Mouse (Mus musculus) megakaryocyte, adult 5-6 weeks (primary cell): ENCODE data around the gene Tjp2. TPM values are rescaled to one million over a fixed set of nuclear protein-coding genes. Genes with fewer than 3 reads are reported as not detected.
"Not testable (repeated sequence)": the region's sequence is repeated elsewhere in the genome, so short reads cannot be mapped to it uniquely, and the experiment has no call there.

Experiments
- ATAC-seq: 2 replicates; pipeline ENCODE4 v1.8.0; 2016; ENCODE audit warnings: mild to moderate bottlenecking, inconsistent platforms; ENCODE audit not compliant: poor library complexity, severe bottlenecking
- total RNA-seq, 2 experiments: library from RNA; stranded (forward) in 1 of 2; stranded (reverse) in 1 of 2; fragments of 153-499, 151-499 nt in 1 of 2; fragments of 221-1000, 200-1000 nt in 1 of 2; gene quantifications; 2 replicates each; pipeline versions ENCODE4 v1.2.3 to v1.2.4; 2015 to 2017

Tjp2 gene
- total RNA-seq, 2 experiments from 2014 or later: 1.6 to 2.4 TPM

DNA sequence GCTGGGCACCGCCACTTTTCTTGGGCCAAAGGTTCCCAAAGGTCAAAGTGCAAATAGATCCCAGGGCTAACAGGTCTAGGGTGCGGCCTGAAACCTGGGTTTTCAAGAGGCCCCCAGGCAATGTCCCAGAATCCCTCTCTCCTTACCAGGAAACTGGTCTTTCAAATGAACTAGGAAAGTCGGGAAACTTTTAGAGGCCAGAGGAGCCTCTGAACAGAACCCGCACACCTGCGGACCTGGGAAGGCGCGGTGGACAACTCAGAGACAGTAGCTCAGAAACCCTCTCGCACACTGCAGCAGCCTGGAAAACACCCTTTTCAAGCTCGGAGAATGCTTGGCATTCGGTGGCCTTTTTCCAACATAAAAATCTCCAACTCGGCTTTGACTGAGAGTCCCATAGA, 979 bp downstream of the Tjp2 start:
- no peak for ATAC-seq

DNA sequence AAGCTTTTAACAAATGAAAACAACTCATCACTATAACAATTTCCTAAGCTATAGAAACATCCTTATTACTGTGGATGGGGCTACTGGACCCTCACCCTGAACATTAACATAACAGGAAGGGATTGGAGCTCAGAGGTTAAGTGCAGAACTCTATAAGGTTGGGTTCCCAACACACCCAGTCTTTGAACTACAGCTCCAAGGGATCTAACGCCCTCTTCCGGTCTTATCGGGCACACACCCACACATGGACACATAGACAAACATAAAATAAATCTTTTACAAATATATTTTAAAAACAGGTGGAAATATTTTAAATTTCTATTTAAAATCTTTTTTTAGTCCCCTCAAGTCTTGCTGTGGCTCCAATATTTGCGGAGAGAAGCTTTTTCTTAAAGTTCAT, 3.4 kb downstream of the Tjp2 start:
- no peak for ATAC-seq

DNA sequence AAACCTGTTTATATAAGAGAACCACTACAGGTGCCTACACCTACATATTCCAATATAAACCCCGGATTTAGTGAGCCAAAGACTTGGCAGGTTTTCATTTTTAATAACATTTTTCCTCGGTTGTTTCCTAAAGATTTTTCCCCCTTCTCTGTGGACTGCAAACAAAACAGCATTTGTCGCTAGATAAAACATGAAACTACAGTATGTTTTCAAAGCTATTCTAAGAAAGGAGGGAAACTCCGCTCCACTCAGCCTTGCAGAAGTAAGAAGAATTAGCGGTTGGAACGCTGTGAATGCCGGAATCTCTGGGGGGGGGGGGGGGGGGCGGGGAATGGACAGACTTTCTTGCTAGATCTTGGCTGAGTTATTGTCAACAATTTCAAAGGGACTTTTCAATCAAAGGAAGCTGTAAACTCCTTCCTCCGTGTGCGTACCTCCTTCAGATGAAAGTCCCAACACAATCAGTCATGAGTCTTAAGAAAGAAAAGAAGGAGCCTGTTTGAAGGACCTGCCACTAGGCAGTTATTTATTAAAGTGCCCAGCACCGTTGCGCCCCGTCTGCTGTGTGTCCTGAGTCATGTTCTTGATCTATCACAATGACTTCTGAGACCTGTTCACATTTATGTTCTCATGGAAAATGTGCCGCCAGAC, 3.9 kb downstream of the Tjp2 start:
- no peak for ATAC-seq

DNA sequence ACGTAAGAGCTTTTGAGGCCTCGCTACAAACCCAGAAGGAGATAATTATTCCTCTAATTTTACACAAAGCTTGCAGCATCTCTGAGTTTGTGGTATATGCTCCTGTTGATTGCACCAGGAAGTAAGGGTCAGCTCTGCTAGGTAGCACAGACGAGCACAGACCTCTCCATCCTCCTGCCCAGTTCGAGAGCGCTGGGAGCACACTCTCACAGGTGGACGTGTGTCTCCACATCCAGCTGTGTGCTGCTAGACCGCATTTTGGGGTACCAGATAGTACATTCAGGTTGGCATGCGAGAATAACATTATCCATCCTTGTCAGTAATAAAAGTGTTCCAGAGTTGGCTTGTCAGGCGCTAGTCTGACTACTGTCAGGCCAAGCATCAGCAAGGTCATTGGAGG, 5.8 kb downstream of the Tjp2 start:
- no peak for ATAC-seq

DNA sequence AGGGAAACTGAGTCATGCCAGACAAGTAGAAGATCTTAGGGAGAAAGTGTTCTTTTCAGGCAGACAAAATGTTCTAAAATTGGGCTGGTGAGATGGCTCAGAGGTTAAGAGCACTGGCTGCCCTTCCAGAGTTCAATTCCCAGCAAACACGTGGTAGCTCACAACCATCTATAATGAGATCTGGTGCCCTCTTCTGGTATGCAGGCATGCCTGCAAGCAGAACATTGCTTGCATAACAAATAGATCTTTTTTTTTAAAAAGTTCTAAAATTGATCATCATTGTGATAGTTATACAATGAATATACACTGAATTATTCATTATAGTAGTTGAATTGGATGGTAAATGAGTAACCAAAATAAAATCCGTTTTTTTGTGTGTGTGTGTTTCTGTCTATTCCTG, 6.5 kb downstream of the Tjp2 start:
- no peak for ATAC-seq

DNA sequence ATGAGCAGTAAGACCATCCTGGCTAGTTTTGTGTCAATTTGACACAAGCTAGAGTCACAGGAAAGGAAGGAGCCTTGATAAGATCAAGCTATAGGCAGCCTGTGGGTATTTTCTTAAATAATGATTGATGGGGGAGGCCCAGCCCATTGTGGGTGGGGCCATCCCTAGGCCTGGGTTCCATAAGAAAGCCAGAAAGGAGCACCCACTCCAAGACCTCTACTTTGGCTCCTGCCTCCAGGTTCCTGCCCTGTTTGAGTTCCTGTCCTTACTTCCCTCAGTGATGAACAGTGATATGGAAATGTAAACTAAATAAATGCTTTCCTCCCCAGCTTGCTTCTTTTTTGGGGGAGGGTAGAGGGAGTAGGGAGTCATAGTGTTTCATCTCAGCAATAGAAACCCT, 7.0 kb downstream of the Tjp2 start:
- ATAC-seq: no peak

DNA sequence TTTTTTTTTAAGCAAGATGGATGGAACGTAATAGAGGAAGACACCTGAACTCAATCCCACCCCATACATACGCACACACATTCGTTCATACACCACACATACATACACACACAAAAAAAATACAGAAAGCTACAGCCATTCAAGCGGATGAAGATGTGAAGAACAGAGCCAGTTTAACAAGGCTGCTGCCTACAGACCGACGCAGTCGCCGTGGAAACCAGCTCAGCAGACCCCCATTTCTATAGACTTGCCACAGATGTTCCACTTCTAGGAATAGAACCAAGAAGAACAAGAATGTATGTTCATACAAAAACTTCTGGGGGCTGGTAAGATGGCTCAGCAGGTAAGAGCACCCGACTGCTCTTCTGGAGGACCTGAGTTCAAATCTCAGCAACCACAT, 8.1 kb downstream of the Tjp2 start:
- ATAC-seq: no peak

DNA sequence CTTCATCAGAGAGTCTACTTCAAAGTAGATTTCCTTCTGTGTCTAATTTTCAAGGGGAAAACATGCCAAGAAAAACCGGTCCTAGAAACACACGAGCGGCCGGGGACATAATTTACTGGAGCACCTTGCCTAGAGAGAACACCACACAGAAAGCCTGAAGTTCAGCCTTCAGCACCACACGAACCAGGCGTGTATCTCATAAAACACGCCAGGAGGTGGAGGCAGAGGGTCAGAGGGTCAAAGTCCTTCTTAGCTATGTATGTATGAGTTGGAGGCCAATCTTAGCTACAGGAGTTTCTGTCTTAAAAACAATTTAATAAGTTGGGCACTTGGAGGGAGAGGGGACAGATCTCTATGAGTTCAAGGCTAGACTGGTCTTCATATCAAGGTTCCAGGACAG, 9.9 kb downstream of the Tjp2 start:
- ATAC-seq: no peak

DNA sequence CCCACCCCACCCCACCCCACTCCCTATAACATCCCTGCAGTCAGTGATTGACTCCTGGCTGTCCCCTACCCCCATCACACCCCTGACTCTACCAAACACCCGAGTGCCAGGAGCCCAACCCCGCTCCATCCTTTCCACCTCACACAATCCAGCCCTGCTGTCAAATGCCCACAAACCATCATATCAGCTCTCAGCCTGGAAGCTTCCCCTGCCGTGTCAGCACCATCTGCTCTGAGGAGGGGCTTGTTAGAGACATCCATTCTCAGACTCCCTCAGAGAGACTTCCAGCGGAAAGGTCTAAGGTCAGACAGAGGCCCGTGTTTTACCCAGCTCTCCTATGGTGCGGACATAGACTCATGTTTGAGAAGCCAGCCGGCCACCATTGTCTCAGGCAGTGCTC, 11.5 kb downstream of the Tjp2 start:
- no peak for ATAC-seq

DNA sequence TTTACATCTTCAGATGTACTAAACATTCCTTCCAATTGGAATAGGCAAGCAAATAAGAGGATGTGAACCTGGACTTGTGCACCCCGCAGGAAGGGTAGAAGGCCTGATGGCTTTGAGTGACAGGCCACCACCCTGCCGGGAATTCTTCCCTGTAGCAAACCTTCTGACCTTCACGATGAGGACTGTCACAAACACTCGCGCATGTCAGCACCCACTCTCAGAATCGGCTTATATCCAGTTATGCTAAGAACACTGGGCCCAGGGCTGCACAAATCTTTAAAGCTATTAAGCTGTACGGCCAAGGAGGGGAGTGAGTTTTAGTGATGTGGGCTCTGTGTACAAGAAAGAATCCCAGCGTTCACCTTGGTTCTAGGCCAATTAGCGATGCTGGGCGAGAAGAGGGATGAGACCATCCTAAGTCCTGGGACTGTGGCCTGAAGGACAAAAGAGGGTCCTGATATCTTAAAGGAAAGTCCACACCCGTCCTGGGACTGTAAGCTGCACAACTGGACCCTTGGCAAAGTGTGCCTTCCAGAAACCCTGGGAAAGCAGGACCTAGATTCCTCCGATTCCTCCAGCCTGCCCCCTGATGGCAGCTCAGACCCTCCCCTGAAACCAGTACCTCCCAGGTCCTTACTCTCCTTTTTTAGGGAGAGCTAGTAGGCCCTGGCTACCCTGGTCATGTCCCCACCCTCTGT, 12.1 kb downstream of the Tjp2 start:
- ATAC-seq: no peak

DNA sequence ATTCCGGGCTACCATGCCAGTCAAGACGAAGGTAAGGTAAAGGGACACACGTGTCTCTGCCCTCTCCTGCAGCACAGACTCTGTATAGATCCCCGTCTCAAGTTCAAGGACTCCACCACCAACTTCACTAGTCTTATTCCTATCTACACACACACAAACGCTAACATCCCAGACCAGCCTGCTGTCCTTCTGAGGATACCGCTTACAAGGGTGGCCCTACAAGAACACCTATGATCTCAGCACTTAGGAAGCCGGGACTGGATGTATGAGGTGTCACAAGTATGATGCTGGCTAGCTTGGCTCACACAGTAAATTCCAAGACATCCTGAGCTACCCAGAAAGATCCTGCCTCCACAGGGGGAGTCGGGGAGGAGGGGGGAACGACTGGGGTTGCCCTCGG, 13.7 kb downstream of the Tjp2 start:
- ATAC-seq: no peak

DNA sequence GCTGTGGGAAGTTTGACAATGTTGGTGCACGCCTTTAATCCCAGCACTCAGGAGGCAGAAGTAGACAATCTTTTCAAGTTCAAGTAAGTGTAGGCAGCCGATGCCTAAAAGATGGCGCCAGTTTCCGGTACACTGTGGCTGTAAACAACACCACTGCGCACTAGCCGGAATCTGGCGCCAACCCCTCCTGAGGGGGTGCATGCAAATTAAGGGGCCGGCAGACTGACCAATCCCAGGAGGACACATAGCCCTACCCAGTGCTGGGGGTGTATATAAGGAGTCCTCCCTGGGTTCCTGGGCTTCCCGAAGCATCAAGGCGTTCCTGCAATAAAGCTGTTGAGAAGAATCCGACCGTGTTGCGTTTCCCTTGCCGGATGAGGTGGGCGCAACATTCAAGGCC, 15.3 kb downstream of the Tjp2 start:
- ATAC-seq: no peak

DNA sequence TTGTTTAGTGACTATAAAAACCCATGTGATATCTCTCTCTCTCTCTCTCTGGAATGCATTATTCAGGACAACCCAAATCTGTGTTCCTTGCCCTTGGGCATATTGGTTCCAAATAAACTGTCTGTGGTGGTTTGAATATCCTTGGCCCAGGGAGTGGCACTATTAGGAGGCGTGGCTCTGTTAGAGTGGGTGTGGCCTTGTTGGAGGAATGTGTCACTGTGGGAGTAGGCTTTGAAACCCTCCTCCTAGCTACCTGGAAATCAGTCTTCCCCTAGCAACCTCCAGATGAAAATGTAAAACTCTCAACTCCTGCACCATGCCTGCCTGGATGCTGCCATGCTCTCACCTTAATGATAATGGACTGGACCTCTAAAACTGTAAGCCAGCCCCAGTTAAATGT, 16.9 kb downstream of the Tjp2 start:
- no peak for ATAC-seq

DNA sequence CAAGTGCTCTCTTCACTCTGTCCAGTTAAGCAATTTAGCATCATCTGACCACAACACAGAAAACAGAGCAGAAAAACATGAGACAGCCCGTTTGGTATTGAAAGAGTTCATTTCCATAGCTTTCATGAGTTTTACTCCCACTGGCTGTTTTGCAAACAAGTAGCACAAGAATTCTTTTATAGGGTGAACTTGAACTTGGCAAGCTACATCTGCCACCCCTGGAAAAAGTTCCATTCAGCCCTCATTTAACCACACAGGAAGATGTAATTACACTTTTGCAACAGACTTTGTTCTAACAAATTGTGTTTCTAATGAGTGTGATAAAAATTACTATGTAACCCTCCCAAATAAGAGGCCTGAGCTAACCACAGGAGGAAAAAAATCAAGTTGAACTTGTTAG, 19.8 kb downstream of the Tjp2 start:
- ATAC-seq: no peak

DNA sequence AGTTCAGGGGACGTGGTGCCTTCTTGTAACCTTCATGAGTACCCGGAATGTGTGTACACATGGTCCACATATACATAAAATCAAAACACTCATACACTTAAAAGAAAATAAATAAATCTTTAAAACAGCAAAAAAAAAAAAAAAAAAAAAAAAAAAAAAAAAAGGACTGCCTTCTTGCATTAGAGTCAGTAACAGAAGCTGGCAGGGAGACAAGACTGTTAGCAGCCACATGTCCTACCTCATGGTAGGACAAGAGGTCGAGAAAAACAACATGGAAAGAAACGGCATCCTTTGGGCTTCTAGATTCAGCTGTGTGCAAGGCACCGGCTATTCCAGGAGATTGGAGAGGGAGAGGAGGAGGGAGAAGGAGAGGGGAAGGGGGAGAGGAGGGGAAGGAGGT, 23.0 kb downstream of the Tjp2 start:
- no peak for ATAC-seq

DNA sequence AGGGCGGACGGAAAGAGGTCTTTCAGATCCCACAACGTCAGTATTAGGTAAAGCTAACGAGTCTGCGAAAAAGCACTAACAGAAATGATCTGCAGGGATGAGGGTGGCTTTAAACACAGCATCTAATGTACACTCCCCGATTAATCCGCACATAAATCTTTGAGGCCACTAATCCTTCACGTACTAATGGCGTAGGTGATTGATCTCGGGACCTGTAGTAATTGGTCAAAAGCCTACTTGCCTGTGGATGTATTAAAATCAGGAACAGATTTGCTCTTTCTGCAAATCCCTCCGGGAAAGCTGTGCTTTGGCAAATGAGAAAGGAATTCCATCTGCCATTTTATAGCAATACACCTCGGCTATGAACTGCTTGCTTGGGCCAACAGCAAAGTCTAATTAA, 24.3 kb downstream of the Tjp2 start:
- ATAC-seq: no peak

DNA sequence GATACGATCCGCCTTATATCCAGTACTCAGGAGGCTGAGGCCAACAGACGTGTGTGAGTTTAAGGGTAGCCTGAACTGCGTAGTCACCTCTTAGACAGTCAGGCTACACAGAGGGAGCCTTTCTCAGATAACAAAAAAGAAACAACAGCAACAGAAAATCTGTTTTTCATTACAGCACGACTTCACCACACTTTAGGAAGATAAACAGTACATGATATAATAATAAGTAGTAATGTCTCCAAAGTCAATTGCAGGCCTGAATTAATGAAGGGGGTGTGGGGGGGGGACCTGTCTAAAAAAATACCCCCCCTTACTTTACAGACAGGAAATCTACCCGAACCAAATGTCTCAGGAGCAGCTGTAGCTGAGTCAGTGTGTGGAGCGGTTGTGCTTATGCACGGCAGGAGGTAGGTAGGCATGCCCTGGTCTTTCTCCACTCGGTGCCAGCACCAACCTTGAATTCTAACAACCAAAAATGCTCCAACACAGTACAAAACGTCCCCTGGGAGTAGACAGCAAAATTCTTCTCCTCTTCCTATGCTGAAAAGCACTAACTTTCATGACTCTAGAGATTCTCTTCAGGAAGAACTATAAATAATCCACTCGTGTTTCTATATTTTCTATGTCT, 26.0 kb downstream of the Tjp2 start:
- no peak for ATAC-seq

DNA sequence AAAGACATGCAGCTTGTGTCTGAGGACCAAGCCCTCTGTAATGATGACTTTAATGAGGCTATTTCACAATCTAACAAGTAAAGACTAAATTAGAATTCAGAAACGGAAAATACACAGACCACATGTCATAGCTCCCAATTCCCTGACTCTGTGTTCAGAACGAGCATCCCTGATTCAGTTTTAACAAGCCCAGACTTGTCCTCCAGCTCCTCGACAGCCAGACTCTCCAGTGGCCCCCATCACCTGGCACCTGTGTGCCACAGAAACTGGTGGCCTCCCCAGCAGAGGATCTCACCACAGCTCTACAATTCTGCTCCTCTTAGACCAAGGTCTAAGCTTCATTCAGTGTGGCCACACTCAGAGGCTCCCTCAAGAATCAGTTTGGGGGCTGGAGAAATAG, 27.5 kb downstream of the Tjp2 start:
- ATAC-seq: no peak

DNA sequence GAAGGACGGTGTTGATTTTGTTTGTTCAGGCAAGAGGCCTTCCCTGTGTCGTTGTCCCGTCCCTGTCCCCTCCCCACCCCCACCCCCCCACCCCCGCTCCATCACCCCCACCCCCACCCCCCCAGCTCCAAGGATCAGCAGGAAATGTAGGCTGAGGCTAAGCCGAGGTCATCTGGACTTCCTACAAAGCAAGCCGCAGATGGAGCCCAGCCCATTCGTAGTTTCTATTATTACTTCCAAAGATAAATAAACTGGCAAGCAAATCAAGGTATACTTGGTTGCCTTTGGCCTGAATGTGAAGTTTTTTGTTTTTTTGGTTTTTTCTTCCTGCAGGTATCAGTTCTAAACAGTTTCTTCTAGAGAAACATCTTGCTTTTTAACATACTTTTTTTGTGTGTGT, 29.6 kb downstream of the Tjp2 start:
- no peak for ATAC-seq

DNA sequence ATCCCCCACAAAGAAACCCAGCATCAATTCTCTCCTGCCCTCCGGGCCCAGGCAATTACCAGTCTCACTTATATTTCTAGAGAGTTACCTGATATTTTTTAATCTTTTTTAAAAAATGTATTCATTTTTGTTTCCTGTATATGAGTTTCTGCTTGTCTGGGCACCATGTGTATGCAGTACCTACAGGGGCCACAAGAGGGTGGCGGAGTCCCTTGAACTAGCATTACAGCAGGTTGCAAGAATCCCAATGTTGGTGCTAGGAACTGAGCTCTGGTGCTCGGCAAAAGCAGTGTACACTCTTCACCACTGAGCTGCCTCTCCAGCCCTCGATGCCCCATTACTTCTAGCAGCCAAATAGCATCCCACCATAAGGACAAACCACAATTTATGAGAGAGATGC, 30.6 kb downstream of the Tjp2 start:
- ATAC-seq: no peak

DNA sequence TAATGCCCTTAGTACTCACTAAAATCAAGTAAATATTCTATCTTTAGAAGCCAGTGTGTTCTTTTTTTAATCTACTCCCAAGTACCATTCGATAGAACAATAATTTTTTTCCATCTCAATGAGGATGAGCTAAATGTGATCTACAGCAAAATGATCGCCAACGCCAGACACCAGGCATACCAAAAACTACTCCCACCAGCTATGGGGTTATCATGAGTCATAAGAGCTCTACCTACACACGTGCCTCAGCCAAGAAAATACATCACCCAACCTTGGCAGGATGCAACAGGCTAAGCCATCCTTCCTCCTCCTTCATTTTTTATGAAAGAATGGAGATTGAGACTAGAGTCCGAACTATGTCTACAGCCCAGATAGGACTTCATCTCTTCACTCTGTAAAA, 31.9 kb downstream of the Tjp2 start:
- no peak for ATAC-seq

DNA sequence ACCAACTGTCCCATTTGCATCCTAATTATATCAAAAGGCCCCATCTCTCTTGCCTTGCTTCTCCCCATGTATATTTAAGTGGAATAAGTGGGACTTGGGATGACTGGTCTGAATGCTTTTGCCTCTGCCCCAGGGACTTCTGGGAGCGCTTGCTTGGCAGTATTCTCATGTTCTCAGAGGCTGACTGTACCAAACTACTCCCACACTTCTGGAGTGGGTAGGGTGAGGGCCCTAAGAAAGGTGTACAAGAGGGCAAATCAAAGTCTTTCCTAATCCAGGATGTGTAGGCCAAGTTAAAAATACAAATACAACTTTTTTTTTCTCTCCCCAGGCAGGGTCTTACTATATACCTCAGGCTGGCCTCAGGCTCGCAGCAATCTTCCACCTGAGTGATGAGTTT, 37.0 kb downstream of the Tjp2 start:
- ATAC-seq: no peak

DNA sequence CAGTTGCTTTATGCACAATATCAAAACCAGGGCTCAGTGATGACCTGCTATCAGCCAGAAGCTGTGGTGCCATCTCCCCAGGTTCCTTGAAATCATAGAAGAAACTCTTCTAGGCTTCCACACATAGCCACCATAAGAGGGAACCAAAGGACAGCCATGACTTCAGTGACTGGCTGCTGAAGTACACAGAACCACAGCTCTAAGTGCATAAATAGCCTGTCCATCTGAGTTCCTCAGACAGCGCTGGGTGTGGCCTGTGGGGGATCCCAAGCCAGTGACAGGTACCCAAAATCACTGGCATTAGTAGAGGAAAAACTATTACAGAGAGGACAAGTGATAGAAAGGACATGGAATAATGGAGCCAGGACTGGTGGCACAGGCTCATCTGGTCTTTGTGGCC, 37.5 kb downstream of the Tjp2 start:
- ATAC-seq: not testable (repeated sequence)
